Mouse (Mus musculus) testis, adult 2 months (tissue): Measurements from ENCODE around the gene Rnf182.

ENCODE experiments used
- CTCF ChIP-seq: fragments of 200-500 bp; IDR thresholded peaks from 2 replicates; pipeline ENCODE4 v1.5.1; 2012; ENCODE audit warnings: low read depth, mild to moderate bottlenecking, inconsistent platforms, low read length, moderate library complexity; ENCODE audit not compliant: control insufficient read depth, insufficient read depth, insufficient replicate concordance
- POLR2A ChIP-seq: fragments of 200-500 bp; IDR thresholded peaks from 2 replicates; pipeline ENCODE4 v1.6.1; 2012; ENCODE audit warnings: low read depth, mild to moderate bottlenecking, inconsistent platforms, low read length, moderate library complexity; ENCODE audit not compliant: control insufficient read depth

- TF ChIP-seq CTCF = no peak
- TF ChIP-seq POLR2A = no peak
Measured at GRCm38 (mm10) chr13:43567141-43567891, 48.2 kb upstream of the Rnf182 start.
